Mouse (Mus musculus): ENCODE measurements at regions not wholly inside any gene's neighbourhood (a gene's known extent, or its start where the extent isn't known, plus 50 kb on each side); places are given as distances from the start of the nearest gene placed in this dataset.

DNA sequence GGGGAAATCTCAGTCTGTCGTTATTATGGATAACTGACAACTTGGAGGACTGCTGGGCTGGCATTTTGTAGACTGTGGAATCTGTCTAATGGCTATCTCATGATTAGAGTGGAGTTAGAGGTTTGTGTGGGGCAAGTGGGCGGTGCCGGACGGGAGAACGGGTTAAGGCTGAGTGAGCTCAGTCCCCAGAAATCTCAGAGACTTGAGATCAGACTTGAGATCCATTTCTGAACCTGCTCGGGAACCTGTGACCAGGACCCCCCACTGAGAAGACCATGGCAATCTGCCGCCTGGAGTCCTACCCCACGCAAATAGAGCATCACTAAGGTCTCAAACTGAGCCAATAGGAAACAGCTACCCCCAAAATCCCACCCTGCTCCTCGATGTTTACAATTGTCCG lies 306.0 kb downstream of the Irs2 start:
- H3K36me3 ChIP-seq (ENCODE audit: control insufficient read depth, insufficient read depth, low read length), result no peaks in the 10 kb centered on the region
- H3K4me1 ChIP-seq (ENCODE audit: control insufficient read depth, insufficient read depth, insufficient read length), result no peaks in the 10 kb centered on the region
- WGBS, result 92% methylated on average over 10 of the region's 10 CpGs
- TF ChIP-seq POLR2A (IDR thresholded peaks at IDR 0.05; ENCODE audit: low read depth, low read length) (no peak), CTCF (IDR thresholded peaks at IDR 0.05; ENCODE audit: extremely low read depth, insufficient read depth, insufficient read length, insufficient replicate concordance) (no peak)
- no peaks in the 10 kb centered on the region for H3K27me3 ChIP-seq (ENCODE audit: control insufficient read depth, insufficient read depth, low read length)
- no peak overlapping the region for H3K27ac ChIP-seq (ENCODE audit: insufficient read depth, low read length)
- no peak overlapping the region for H3K4me3 ChIP-seq (ENCODE audit: extremely low read depth, insufficient read depth, insufficient read length)
- no peak for DNase-seq (ENCODE audit: low read depth in 1 of 2, low spot score in 2 of 2)

DNA sequence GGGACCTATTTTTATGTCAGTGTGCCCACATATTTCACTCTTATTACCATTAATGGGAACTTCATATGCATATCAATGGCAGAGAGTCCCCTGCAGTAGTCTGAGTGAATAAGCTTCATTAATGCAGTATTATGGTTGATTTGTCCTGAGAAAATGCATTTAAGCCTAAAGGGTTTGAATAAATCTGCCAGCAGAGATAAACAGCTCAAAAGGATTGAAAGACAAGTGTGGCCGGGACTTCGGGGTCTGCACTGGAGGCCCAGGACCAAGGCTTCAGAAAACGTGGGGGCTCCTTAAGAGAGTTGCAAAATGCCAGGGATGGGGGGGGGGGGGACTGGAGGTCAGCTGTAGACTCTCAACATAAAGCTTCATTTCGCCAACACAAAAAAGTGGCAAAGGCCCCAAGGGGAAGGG lies 306.6 kb downstream of the Irs2 start:
- 87% methylated on average over 4 of the region's 4 CpGs for WGBS
- H3K36me3 ChIP-seq (ENCODE audit: control insufficient read depth, insufficient read depth, low read length), result no peaks in the 10 kb centered on the region
- no peak overlapping the region for H3K4me3 ChIP-seq (ENCODE audit: extremely low read depth, insufficient read depth, insufficient read length)
- no peak for DNase-seq (ENCODE audit: low read depth in 1 of 2, low spot score in 2 of 2)
- no peak overlapping the region for H3K27ac ChIP-seq (ENCODE audit: insufficient read depth, low read length)
- H3K27me3 ChIP-seq (ENCODE audit: control insufficient read depth, insufficient read depth, low read length), result no peaks in the 10 kb centered on the region
- no peaks in the 10 kb centered on the region for H3K4me1 ChIP-seq (ENCODE audit: control insufficient read depth, insufficient read depth, insufficient read length)
- no peak for TF ChIP-seq POLR2A (IDR thresholded peaks at IDR 0.05; ENCODE audit: low read depth, low read length)
- TF ChIP-seq CTCF (IDR thresholded peaks at IDR 0.05; ENCODE audit: extremely low read depth, insufficient read depth, insufficient read length, insufficient replicate concordance), result no peak

DNA sequence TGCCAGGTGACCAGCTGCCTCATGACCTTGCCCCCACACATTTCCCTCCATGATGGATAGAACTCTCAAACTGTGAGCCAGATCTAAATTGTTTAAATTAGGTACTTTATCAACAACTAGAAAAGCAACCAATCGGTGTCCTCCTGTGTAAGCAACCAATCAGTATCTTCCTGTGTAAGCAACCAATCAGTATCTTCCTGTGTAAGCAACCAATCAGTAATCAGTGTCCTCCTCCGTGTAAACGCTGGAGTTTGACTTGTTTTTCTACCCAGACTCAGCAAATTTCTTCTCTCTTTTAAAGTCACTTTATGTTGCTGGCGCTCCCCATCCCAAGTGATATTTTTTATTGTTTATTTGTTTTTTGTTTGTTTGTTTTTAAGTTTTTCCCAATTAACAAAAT lies 307.0 kb downstream of the Irs2 start:
- WGBS, result 79% methylated on average over 4 of the region's 4 CpGs
- H3K27ac ChIP-seq (ENCODE audit: insufficient read depth, low read length), result no peak overlapping the region
- TF ChIP-seq CTCF (IDR thresholded peaks at IDR 0.05; ENCODE audit: extremely low read depth, insufficient read depth, insufficient read length, insufficient replicate concordance) (no peak), POLR2A (IDR thresholded peaks at IDR 0.05; ENCODE audit: low read depth, low read length) (no peak)
- H3K36me3 ChIP-seq (ENCODE audit: control insufficient read depth, insufficient read depth, low read length), result no peaks in the 10 kb centered on the region
- H3K4me3 ChIP-seq (ENCODE audit: extremely low read depth, insufficient read depth, insufficient read length), result no peak overlapping the region
- no peaks in the 10 kb centered on the region for H3K4me1 ChIP-seq (ENCODE audit: control insufficient read depth, insufficient read depth, insufficient read length)
- no peak for DNase-seq (ENCODE audit: low read depth in 1 of 2, low spot score in 2 of 2)
- no peaks in the 10 kb centered on the region for H3K27me3 ChIP-seq (ENCODE audit: control insufficient read depth, insufficient read depth, low read length)

DNA sequence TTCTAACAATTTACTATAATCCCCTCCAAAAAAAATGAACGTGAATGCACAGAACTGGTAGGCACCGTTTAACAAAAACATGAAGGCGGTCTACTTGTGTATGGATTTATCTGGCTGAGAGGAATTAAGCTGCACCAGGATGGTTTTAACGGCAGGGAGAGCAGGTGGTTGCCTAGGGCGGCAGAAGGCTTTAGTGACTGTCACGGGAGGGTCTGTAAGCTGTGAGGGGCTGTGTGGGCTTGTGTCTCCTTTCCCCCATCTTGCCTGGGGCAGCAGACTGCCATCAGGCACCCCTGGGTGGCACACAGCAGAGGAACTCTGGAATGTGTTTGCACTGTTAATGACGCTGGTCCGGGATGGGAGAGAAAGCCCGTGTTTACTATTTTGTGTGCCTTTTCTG lies 308.6 kb downstream of the Irs2 start:
- no peaks in the 10 kb centered on the region for H3K36me3 ChIP-seq (ENCODE audit: control insufficient read depth, insufficient read depth, low read length)
- H3K4me1 ChIP-seq (ENCODE audit: control insufficient read depth, insufficient read depth, insufficient read length), result no peaks in the 10 kb centered on the region
- no peak for DNase-seq (ENCODE audit: low read depth in 1 of 2, low spot score in 2 of 2)
- 85% methylated on average over 9 of the region's 9 CpGs for WGBS
- no peak overlapping the region for H3K27ac ChIP-seq (ENCODE audit: insufficient read depth, low read length)
- no peak for TF ChIP-seq POLR2A (IDR thresholded peaks at IDR 0.05; ENCODE audit: low read depth, low read length)
- no peak for TF ChIP-seq CTCF (IDR thresholded peaks at IDR 0.05; ENCODE audit: extremely low read depth, insufficient read depth, insufficient read length, insufficient replicate concordance)
- no peaks in the 10 kb centered on the region for H3K27me3 ChIP-seq (ENCODE audit: control insufficient read depth, insufficient read depth, low read length)
- no peak overlapping the region for H3K4me3 ChIP-seq (ENCODE audit: extremely low read depth, insufficient read depth, insufficient read length)

DNA sequence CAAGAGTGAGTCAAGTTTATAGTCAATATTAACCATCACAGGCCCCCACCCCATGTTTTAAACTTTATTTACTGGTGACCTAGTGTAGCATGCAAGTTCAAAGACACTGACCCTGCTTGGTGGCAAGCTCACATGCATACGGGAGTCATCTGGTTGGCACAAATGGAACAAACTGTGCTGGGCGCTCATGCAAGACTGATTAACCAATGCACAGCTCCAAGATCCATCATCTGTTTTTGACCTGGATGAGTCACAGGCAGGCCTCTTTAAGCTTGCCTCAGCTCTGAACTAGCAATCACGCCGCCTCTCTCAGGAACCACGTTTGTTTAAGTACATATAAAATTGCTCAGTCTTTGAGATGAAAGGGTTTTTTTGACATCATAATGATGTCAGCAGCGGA lies 313.1 kb downstream of the Irs2 start:
- 83% methylated on average over 6 of the region's 6 CpGs for WGBS
- Histone ChIP-seq H3K36me3 (ENCODE audit: control insufficient read depth, insufficient read depth, low read length) (no peaks in the 10 kb centered on the region), H3K27me3 (ENCODE audit: control insufficient read depth, insufficient read depth, low read length) (no peaks in the 10 kb centered on the region), H3K4me1 (ENCODE audit: control insufficient read depth, insufficient read depth, insufficient read length) (no peaks in the 10 kb centered on the region), H3K4me3 (ENCODE audit: extremely low read depth, insufficient read depth, insufficient read length) (no peak overlapping the region), H3K27ac (ENCODE audit: insufficient read depth, low read length) (no peak overlapping the region)
- no peak for DNase-seq (ENCODE audit: low read depth in 1 of 2, low spot score in 2 of 2)
- no peak for TF ChIP-seq POLR2A (IDR thresholded peaks at IDR 0.05; ENCODE audit: low read depth, low read length)
- no peak for TF ChIP-seq CTCF (IDR thresholded peaks at IDR 0.05; ENCODE audit: extremely low read depth, insufficient read depth, insufficient read length, insufficient replicate concordance)

DNA sequence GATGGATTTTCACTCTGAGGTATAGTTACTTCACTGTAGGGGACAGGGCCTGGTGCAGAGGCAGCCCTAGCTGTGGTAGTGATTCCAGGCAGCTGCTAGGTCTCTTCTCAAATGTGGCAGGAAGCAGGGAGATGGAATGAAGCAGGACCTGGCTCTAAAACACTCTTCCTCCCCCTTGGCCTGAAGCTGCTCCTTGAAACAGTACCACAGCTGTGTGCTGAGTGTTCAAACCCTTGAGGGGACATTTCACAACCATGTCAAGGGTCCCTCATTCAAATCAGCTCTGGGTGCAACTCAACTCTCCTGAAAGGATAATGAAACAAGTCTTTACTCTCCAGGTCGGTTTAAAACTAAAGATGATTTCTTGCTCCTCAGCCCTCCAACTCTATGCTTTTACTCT lies 317.6 kb downstream of the Irs2 start:
- Histone ChIP-seq H3K27ac (ENCODE audit: insufficient read depth, low read length) (no peak overlapping the region), H3K27me3 (ENCODE audit: control insufficient read depth, insufficient read depth, low read length) (no peaks in the 10 kb centered on the region), H3K4me3 (ENCODE audit: extremely low read depth, insufficient read depth, insufficient read length) (no peak overlapping the region), H3K4me1 (ENCODE audit: control insufficient read depth, insufficient read depth, insufficient read length) (no peaks in the 10 kb centered on the region), H3K36me3 (ENCODE audit: control insufficient read depth, insufficient read depth, low read length) (no peaks in the 10 kb centered on the region)
- WGBS, result 85% methylated on average over 1 of the region's 1 CpGs
- DNase-seq (ENCODE audit: low read depth in 1 of 2, low spot score in 2 of 2), result no peak
- no peak for TF ChIP-seq POLR2A (IDR thresholded peaks at IDR 0.05; ENCODE audit: low read depth, low read length)
- TF ChIP-seq CTCF (IDR thresholded peaks at IDR 0.05; ENCODE audit: extremely low read depth, insufficient read depth, insufficient read length, insufficient replicate concordance), result no peak

DNA sequence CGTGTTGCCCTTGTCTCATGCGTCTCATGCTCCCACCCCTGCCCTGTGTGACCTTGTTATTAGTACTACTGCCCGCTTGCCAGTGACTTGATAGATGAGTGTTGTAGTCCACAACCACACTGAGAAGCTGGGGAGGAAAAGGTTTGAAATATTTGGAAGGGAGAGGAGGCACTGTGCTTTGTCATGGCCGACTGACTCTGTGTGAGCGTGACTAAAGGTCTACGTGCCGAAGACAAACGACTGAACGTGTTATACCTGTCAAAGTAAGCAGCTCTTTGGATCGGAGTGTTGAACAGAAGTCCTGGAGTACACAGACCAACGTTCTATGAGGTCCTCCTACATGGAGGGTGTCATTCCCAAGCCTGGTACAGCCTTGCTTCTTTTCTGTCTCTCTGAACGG lies 318.4 kb downstream of the Irs2 start:
- Histone ChIP-seq H3K4me1 (ENCODE audit: control insufficient read depth, insufficient read depth, insufficient read length) (no peaks in the 10 kb centered on the region), H3K4me3 (ENCODE audit: extremely low read depth, insufficient read depth, insufficient read length) (no peak overlapping the region), H3K36me3 (ENCODE audit: control insufficient read depth, insufficient read depth, low read length) (no peaks in the 10 kb centered on the region), H3K27ac (ENCODE audit: insufficient read depth, low read length) (no peak overlapping the region), H3K27me3 (ENCODE audit: control insufficient read depth, insufficient read depth, low read length) (no peaks in the 10 kb centered on the region)
- 87% methylated on average over 12 of the region's 12 CpGs for WGBS
- TF ChIP-seq POLR2A (IDR thresholded peaks at IDR 0.05; ENCODE audit: low read depth, low read length) (no peak), CTCF (IDR thresholded peaks at IDR 0.05; ENCODE audit: extremely low read depth, insufficient read depth, insufficient read length, insufficient replicate concordance) (no peak)
- no peak for DNase-seq (ENCODE audit: low read depth in 1 of 2, low spot score in 2 of 2)
